Mouse (Mus musculus): ENCODE results near the gene Sox13.

DNA sequence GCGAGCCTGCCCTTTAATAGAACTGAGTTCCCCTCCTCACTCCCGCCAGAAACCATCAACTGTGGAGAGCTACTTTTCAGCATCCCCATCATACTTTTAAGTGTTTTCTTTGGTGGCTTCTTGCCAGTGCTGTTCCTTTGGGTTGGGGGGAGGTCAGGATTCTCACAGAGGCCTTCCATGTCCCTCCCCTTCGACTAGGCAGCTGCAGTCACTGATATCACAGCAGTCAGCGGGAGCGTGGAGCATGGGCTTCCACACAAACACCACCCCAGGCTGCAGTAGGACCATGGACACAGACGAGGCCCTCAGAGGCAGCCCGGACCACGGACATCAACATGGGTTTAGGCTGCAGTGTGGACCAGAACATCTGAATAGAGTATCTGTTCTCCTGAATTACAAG, 20.1 kb upstream of the Sox13 start:
- TF ChIP-seq CTCF (IDR thresholded peaks at IDR 0.05; ENCODE audit: low read depth), result no peak
- no peak for TF ChIP-seq EP300 (IDR thresholded peaks at IDR 0.05; ENCODE audit: low read depth)

Measured in liver, embryonic 14.5 days (tissue).